Mouse (Mus musculus) midbrain, embryonic 12.5 days (tissue): ENCODE results near the gene Clptm1l. TPM values are rescaled to one million over a fixed set of nuclear protein-coding genes. Genes with fewer than 3 reads are reported as not detected.

Source experiments
- ATAC-seq: fragments of 200-750 bp; cut with Nextera tagmentation; 2 replicates; pipeline ENCODE4 v1.8.0; 2017; ENCODE audit warnings: low read depth, moderate TSS enrichment, moderate library complexity; ENCODE audit not compliant: low FRiP score
- H3K27ac ChIP-seq: fragments of 300-500 bp; sonication (generic); replicated peaks from 2 replicates; pipeline ENCODE4 v1.5.1; 2016; ENCODE audit warnings: mild to moderate bottlenecking
- H3K27me3 ChIP-seq: fragments of 300-500 bp; sonication (generic); 2 replicates; pipeline ENCODE4 v1.6.1; 2016; ENCODE audit warnings: mild to moderate bottlenecking
- H3K36me3 ChIP-seq: fragments of 300-500 bp; sonication (generic); 2 replicates; pipeline ENCODE4 v1.6.1; 2016
- H3K4me1 ChIP-seq: fragments of 300-500 bp; sonication (generic); 2 replicates; pipeline ENCODE4 v1.6.1; 2016
- H3K4me2 ChIP-seq: fragments of 300-500 bp; sonication (generic); replicated peaks from 2 replicates; pipeline ENCODE4 v1.6.1; 2016; ENCODE audit warnings: mild to moderate bottlenecking, moderate library complexity
- H3K4me3 ChIP-seq: fragments of 300-500 bp; sonication (generic); 2 replicates; pipeline ENCODE4 v1.5.1; 2016; ENCODE audit warnings: mild to moderate bottlenecking
- H3K9ac ChIP-seq: fragments of 300-500 bp; sonication (generic); replicated peaks from 2 replicates; pipeline ENCODE4 v1.6.1; 2016; ENCODE audit warnings: mild to moderate bottlenecking, moderate library complexity
- H3K9me3 ChIP-seq: fragments of 300-500 bp; sonication (generic); 2 replicates; pipeline ENCODE4 v1.6.1; 2016; ENCODE audit warnings: mild to moderate bottlenecking
- WGBS: fragments of 180-500 bp; shearing (Covaris S2); methylation state at CpG from one replicate; pipeline ENCODE4 v1.1.7; 2016; 5-methylcytosine and 5-hydroxymethylcytosine counted together
- polyA plus RNA-seq: library from polyadenylated mRNA; unstranded; fragments of >200 nt; fragmentation: Nextera tagmentation; extraction: Ambion mirVana; gene quantifications from 2 replicates; pipeline ENCODE4 v1.2.1, GENCODE M21; 2016

Clptm1l gene
- polyA plus RNA-seq, result 110 and 117 TPM in 2 replicates

DNA sequence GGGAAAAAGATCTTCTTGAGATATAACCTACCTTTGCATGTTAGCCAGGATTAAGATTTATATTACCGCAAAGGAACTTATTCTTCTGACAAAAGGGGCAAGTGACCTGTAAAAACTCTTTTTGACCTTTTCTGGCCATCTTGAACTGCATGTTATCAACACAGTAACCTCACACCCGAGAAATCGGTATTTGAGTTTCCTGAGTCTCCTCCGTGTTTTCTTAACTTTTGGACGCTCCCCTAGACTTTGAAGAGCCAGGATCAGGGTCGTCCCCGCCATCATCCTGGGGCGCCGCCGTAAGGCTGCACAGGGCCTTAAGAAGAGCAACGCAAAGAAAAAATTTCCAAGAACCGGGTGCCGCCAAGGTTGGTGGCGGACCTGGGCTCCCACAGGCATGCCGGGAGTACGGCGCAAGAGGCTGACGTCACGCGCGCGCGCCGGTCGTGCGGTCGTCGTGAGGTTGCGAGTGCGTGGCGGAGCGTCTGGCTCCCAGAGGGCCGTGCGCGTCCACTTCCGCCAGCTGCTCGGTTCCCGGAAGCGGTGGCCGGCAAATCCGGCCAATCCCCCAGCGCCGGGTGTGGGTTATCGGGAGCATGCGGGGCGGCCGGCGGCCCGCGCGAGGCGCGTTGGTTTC, at the start of gene Clptm1l:
Gene Clptm1l, plus strand, starts transcription at position 485 of the 634 bp plus-strand sequence.
- Histone ChIP-seq H3K27me3 (no peaks in the 10 kb centered on the region), H3K9ac (peak within 1 kb of the TSS; percentile 84), H3K4me1 (peaks cover 14% of the 10 kb centered on the region), H3K27ac (peak within 1 kb of the TSS; percentile 73), H3K4me3 (peak within 1 kb of the TSS; percentile 89), H3K4me2 (peak within 1 kb of the TSS; percentile 87), H3K36me3 (peaks cover 29% of the 10 kb centered on the region), H3K9me3 (no peaks in the 10 kb centered on the region)
- under 1% methylated on average over 53 of the region's 53 CpGs for WGBS
- peak; percentile 98 for ATAC-seq

DNA sequence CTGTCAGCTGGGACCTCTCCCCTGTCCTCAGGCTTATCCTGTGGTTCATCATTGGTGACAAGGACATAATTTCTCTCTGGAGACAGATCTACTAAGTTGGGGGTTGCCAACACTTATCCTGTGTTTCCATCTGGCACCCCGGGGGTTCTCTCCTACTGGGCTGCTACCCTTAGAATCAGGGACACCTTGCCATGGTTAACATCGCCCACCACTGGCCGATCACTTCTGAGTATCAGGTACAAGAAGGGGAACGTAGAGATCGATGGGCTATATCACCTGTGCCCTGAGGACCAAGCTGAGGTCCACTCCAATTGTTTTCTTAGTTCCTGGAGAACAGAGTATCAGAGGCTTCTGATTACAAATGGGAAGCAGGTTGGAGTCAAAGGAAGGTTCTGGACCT, 39.6 kb upstream of the Clptm1l start:
- H3K4me3 ChIP-seq, result no peak overlapping the region
- no peak for ATAC-seq
- H3K4me1 ChIP-seq, result no peaks in the 10 kb centered on the region
- H3K27ac ChIP-seq, result no peak overlapping the region
- peaks cover 3% of the 10 kb centered on the region; the same call in 1 of the 2 replicates for H3K27me3 ChIP-seq
- no peak overlapping the region for H3K4me2 ChIP-seq
- no peak overlapping the region for H3K9ac ChIP-seq
- no peaks in the 10 kb centered on the region for H3K9me3 ChIP-seq
- no peaks in the 10 kb centered on the region for H3K36me3 ChIP-seq
- WGBS, result 89% methylated on average over 5 of the region's 5 CpGs

DNA sequence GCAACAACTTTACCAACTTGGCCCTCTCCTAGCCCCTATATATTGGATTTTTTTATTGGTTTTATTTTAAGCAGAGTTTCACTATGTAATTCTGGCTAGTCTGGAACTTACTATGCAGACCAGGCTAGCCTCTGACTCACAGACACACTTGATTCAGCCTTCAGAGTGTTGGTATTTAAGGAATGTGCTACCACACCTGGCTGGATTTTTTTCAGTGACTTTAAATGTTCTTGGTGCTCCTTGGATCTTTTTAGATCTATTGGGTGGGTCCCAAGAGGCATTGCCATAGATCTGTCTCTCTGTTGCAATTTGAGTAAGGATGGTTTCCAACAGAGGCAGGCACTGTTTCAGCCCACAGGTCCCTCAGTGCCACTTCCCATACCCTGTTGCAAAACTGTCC, 28.8 kb upstream of the Clptm1l start:
- H3K27me3 ChIP-seq, result no peaks in the 10 kb centered on the region
- no peaks in the 10 kb centered on the region for H3K9me3 ChIP-seq
- no peak overlapping the region for H3K4me3 ChIP-seq
- H3K36me3 ChIP-seq, result no peaks in the 10 kb centered on the region
- ATAC-seq, result no peak
- H3K4me2 ChIP-seq, result no peak overlapping the region
- no peak overlapping the region for H3K27ac ChIP-seq
- H3K4me1 ChIP-seq, result no peaks in the 10 kb centered on the region
- H3K9ac ChIP-seq, result no peak overlapping the region

DNA sequence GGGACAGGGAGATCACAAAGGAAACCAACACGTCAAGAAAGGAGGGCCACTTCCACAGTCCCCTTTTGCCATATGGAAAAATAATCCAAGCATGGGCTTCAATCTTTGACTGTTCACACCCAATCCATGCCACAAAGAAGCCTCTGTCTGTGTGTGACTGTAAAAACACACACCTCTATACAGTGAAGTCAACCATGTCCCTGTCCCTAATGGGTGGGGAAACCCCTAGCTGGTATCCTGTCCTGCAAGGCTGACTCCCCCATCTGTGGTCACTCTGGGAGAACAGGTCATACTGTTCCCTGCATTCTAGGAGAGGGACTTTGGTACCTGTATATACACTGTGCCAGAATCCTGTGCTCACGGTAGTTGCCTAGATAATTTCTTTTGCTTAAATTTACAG, 26.5 kb upstream of the Clptm1l start:
- WGBS, result 75% methylated on average over 2 of the region's 2 CpGs

DNA sequence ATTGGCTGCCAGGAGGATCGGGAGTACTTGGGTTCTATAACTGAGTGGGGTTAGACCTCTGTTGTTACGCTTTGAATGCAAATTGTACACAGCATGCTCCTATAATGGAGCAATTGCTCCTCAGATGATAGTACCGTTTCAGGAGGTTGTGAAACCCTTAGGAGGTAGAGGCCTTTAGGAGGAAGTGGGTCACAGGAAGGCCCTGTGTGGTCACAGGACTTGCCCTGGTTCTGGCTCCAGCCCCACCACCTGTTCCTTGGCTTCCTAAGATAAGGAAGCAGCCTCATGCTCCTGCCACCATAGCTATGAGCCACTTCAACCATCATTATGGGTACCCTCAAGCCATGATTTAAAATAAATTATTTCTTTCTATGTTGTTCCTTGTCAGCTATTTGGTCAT, 12.3 kb upstream of the Clptm1l start:
- ATAC-seq, result no peak
- no peak overlapping the region for H3K9ac ChIP-seq
- H3K27ac ChIP-seq, result no peak overlapping the region
- no peak overlapping the region for H3K4me2 ChIP-seq
- no peaks in the 10 kb centered on the region for H3K4me1 ChIP-seq
- H3K9me3 ChIP-seq, result no peaks in the 10 kb centered on the region
- H3K4me3 ChIP-seq, result no peak overlapping the region
- no peaks in the 10 kb centered on the region for H3K36me3 ChIP-seq
- whole genome bisulfite sequencing, result 86% methylated on average over 3 of the region's 3 CpGs
- H3K27me3 ChIP-seq, result peaks cover 4% of the 10 kb centered on the region; the same call in 1 of the 2 replicates

More for the DNA sequence above, 26.5 kb upstream of the Clptm1l start:
- H3K9me3 ChIP-seq, result no peaks in the 10 kb centered on the region
- H3K9ac ChIP-seq, result no peak overlapping the region
- H3K27ac ChIP-seq, result no peak overlapping the region
- no peak overlapping the region for H3K4me2 ChIP-seq
- ATAC-seq, result no peak
- no peak overlapping the region for H3K4me3 ChIP-seq
- H3K4me1 ChIP-seq, result no peaks in the 10 kb centered on the region
- no peaks in the 10 kb centered on the region for H3K27me3 ChIP-seq
- H3K36me3 ChIP-seq, result no peaks in the 10 kb centered on the region

DNA sequence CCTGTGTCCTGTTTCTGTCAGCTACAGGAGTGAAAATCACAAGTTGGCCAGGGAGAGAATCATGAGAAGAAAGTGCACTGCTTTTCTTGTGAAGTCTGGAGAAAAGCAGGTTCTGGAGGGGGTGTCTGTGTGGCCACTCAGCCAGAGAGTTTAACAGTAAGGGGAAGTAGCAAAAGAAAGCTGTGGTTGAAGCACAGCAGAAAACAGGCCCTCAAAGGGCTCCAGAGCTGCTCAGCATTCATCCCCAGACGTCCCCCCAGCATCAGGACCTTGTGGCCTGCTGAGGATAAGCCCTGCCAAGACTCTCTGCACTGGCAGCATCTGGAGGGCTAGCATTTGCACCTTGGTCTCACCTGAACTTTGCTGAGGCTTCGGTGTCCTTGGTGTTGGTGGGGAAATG, 11.3 kb upstream of the Clptm1l start:
- ATAC-seq, result no peak
- H3K27ac ChIP-seq, result no peak overlapping the region
- no peak overlapping the region for H3K4me2 ChIP-seq
- H3K4me1 ChIP-seq, result no peaks in the 10 kb centered on the region
- peaks cover 12% of the 10 kb centered on the region for H3K27me3 ChIP-seq
- no peak overlapping the region for H3K9ac ChIP-seq
- H3K9me3 ChIP-seq, result no peaks in the 10 kb centered on the region
- H3K4me3 ChIP-seq, result no peak overlapping the region
- no peaks in the 10 kb centered on the region for H3K36me3 ChIP-seq
- WGBS, result 60% methylated on average over 2 of the region's 2 CpGs

DNA sequence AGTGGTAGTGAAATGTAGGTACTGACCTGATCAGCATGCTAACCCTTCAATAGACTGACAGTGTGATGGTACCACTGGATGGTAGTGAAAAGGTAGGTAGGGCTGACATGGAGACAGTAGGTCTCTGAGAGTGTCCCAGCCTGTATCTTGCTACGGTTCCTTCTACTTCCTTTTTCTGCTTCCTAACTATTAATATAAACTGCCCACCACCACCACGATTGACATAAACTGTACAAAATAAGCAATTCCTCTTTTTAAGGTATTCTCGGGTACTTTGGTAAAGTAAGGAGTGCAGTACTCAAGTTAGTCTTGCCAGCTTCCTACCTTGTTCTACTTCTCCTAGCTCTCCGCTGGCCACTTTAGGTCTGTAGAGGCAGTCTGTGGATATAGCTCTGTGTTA, 7.5 kb upstream of the Clptm1l start:
- Histone ChIP-seq H3K27ac (no peak overlapping the region), H3K36me3 (no peaks in the 10 kb centered on the region), H3K9me3 (no peaks in the 10 kb centered on the region), H3K27me3 (peaks cover 12% of the 10 kb centered on the region), H3K4me2 (no peak overlapping the region), H3K4me1 (no peaks in the 10 kb centered on the region), H3K9ac (no peak overlapping the region), H3K4me3 (no peak overlapping the region)
- no peak for ATAC-seq
- 78% methylated on average over 4 of the region's 4 CpGs for WGBS

DNA sequence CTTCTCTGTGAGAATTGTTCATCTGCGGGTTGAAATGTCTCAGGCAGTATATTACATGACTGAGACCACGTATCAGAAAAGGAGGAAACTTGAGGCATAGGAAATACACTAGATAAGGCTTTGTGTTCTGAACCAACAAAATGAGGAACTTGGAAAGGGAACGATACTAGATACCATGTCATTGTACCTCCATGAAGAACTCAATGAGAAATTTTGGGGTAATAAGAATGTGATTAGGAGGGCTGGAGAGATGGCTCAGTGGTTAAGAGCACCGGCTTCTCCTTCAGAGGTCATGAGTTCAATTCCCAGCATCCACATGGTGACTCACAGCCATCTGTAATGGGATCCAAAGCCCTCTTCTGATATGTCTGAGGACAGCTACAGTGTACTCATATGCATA, 3.6 kb upstream of the Clptm1l start:
- Histone ChIP-seq H3K27me3 (peaks cover 11% of the 10 kb centered on the region), H3K4me3 (no peak overlapping the region), H3K9ac (no peak overlapping the region), H3K4me1 (peaks cover 14% of the 10 kb centered on the region), H3K4me2 (no peak overlapping the region), H3K27ac (no peak overlapping the region), H3K9me3 (no peaks in the 10 kb centered on the region), H3K36me3 (no peaks in the 10 kb centered on the region)
- 85% methylated on average over 4 of the region's 4 CpGs for WGBS
- no peak for ATAC-seq

DNA sequence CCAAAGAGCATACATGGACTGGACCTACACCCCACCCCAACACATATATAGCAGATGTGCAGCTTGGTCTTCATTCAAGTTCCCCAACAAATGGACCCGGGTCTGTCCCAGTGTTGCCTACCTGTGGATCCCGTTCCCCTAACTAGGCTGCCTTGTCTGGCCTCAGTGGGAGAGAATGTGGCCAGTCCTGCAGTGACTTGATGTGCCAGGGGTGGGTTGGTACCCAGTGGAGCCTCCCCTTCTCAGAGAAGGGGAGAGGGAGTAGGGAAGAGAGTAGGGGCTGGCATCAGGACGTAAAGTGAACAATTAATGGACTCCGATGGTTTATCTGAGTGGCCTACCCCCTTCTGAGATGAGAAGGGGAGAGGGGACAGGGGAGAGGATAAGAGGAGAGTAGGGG, 760 bp upstream of the Clptm1l start:
- Histone ChIP-seq H3K4me1 (peaks cover 14% of the 10 kb centered on the region), H3K4me2 (peak overlapping the region; percentile 87), H3K36me3 (peaks cover 23% of the 10 kb centered on the region), H3K9ac (peak overlapping the region; percentile 84), H3K27me3 (no peaks in the 10 kb centered on the region), H3K27ac (no peak overlapping the region), H3K9me3 (no peaks in the 10 kb centered on the region), H3K4me3 (peak overlapping the region; percentile 89)
- ATAC-seq, result peak; percentile 14; the same call in 1 of the 2 replicates
- WGBS, result 53% methylated on average over 4 of the region's 4 CpGs

DNA sequence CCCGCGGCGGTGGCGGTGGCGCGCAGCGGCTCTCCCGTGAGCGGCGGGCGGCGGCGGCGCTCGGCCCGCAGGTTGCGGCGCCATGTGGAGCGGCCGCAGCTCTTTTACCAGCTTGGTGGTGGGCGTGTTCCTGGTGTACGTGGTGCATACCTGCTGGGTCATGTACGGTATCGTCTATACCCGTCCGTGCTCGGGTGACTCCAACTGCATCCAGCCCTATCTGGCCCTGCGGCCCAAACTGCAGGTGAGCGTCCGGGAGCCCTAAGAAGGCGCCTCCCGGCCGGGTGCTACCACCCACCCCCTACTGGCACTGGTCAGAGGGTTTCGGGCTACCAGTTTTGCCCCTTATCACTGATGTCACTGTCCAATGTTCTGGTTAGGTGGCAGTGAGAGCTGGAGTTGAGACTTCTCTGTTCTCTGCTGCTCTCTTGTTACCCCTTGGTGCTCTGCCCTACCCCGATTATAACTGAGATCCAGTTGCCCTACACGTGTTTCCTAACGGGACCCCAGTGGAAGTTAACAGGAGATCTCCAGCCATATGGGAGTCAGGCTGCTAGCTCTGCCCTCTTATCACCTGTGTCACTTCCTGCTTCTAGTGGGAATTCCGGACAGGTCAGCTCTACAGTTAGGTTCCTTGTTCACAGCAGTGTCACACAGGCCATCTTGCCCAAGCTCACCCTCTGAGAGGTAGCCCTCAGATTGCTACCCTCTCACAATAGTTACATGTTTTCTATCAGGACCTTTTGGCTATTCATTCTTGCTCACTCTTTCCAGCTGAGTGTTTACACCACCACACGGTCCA, 551 bp downstream of the Clptm1l start:
- H3K36me3 ChIP-seq, result peaks cover 36% of the 10 kb centered on the region
- peak; percentile 85 for ATAC-seq
- peak overlapping the region; percentile 87 for H3K4me2 ChIP-seq
- no peaks in the 10 kb centered on the region for H3K9me3 ChIP-seq
- H3K4me1 ChIP-seq, result peaks cover 14% of the 10 kb centered on the region
- H3K9ac ChIP-seq, result peak overlapping the region; percentile 84
- peak overlapping the region; percentile 89 for H3K4me3 ChIP-seq
- H3K27me3 ChIP-seq, result no peaks in the 10 kb centered on the region
- 5% methylated on average over 39 of the region's 39 CpGs for WGBS
- peak overlapping the region; percentile 73 for H3K27ac ChIP-seq

DNA sequence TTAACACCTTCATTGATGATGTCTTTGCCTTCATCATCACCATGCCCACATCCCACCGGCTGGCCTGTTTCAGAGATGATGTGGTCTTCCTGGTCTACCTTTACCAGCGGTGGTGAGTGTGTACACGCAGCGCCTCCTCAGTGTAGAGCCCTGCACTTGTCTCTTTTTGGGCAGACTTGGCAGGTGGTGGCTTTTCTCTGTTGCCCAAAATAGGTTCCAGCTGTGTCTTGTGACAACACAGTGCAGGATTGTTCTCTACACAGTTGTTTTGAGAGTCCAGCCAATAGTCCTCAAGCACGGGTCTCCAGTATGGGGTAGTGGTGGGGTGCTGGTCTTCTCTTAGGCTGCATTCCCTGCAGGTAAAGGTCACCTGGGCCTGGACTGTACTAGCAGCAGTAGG, 14.6 kb downstream of the Clptm1l start:
- no peaks in the 10 kb centered on the region for H3K4me1 ChIP-seq
- peaks cover 87% of the 10 kb centered on the region for H3K36me3 ChIP-seq
- no peak overlapping the region for H3K27ac ChIP-seq
- H3K4me2 ChIP-seq, result no peak overlapping the region
- H3K9ac ChIP-seq, result no peak overlapping the region
- no peak for ATAC-seq
- no peaks in the 10 kb centered on the region for H3K9me3 ChIP-seq
- no peaks in the 10 kb centered on the region for H3K27me3 ChIP-seq
- no peak overlapping the region for H3K4me3 ChIP-seq
- 95% methylated on average over 5 of the region's 5 CpGs for WGBS

DNA sequence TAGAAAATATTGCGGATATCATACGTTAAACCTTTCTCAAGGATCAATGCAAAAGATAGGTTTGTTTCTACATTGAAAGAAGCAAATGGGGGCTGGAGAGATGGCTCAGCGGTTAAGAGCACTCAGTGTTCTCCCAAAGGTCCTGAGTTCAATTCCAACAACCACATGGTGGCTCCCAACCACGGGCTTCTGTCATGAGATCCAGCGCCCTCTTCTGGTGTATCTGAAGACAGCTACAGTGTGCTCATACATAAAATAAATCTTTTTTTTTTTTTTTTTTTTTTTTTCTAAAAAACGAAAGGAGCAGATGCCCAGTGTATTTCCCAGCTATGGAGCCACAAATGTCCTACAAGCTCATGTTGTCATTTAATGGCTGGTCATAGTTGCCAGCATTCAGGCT, 16.8 kb downstream of the Clptm1l start:
- no peak for ATAC-seq
- 72% methylated on average over 6 of the region's 6 CpGs for WGBS
- H3K9me3 ChIP-seq, result no peaks in the 10 kb centered on the region
- peaks cover 64% of the 10 kb centered on the region for H3K36me3 ChIP-seq
- no peaks in the 10 kb centered on the region for H3K4me1 ChIP-seq
- H3K27ac ChIP-seq, result no peak overlapping the region
- no peak overlapping the region for H3K9ac ChIP-seq
- no peak overlapping the region for H3K4me2 ChIP-seq
- H3K27me3 ChIP-seq, result no peaks in the 10 kb centered on the region
- H3K4me3 ChIP-seq, result no peak overlapping the region
